Mouse (Mus musculus): ENCODE data around the gene Gpnmb. TPM values are rescaled to one million over a fixed set of nuclear protein-coding genes. Genes with fewer than 3 reads are reported as not detected.

The Gpnmb gene
- polyA plus RNA-seq, 1 experiment from 2014 or later = 0.84 TPM

DNA sequence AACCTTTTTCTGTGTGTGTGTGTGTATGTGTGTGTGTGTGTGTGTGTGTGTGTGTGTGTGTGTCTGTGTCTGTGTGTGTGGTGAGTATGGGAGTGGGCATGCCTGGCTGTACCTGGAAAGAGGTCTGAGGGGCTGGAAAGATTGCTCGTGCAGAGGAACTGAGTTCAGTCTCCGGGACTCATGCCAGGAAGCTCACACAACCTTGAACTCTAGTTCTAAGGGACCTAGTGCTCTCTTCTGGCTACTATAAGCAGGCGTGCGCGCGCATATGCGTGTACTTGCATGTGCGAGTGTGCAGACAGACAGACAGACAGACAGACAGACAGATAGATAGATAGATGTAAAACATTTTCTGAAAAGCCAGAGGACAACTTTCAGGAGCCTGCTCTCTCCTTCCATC is 79.9 kb downstream of the Gpnmb start:
- 93% methylated on average over 8 of the region's 8 CpGs for WGBS

DNA sequence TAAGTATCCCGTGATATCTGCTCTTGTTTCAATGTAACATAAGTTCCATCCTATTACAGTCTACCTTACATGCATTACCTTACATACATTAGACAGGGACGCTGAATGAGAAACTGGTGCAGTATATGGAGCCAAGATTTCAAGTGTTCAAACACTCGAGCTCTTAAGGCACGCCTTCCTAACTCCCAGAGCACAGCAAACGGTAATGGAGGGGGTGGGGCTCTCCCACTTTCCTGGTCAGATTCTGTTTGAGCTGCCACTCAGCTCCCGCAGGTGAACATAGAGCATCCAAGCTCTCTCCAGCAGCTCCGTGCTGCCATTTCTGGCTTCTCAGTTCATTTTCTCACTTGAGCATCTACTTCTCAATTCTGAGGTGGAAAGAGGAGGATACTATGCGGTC is 82.1 kb downstream of the Gpnmb start:
- ATAC-seq (replicated peaks; ENCODE audit: low FRiP score) (no peak), DNase-seq (ENCODE audit: low spot score) (no peak)
- Histone ChIP-seq H3K4me2 (no peak overlapping the region), H3K9ac (ENCODE audit: low read depth, low read length) (no peak overlapping the region), H3K27me3 (replicated peaks; ENCODE audit: control insufficient read depth, insufficient read depth, low read length) (no peaks in the 10 kb centered on the region), H3K36me3 (ENCODE audit: control insufficient read depth, insufficient read depth, low read length) (peaks cover 5% of the 10 kb centered on the region; the same call in 1 of the 2 replicates), H3K9me3 (ENCODE audit: control insufficient read depth, low read length) (no peaks in the 10 kb centered on the region), H3K27ac (ENCODE audit: low read depth, low read length) (no peak overlapping the region), H3K4me3 (ENCODE audit: low read depth, low read length) (no peak overlapping the region), H3K4me1 (replicated peaks; ENCODE audit: control insufficient read depth, insufficient read depth, low read length) (no peaks in the 10 kb centered on the region)
- 84% methylated on average over 8 of the region's 8 CpGs for WGBS

More for the DNA sequence above, 79.9 kb downstream of the Gpnmb start:
- Histone ChIP-seq H3K9me3 (ENCODE audit: control insufficient read depth, low read length) (no peaks in the 10 kb centered on the region), H3K9ac (ENCODE audit: low read depth, low read length) (no peak overlapping the region), H3K4me1 (replicated peaks; ENCODE audit: control insufficient read depth, insufficient read depth, low read length) (no peaks in the 10 kb centered on the region), H3K27me3 (replicated peaks; ENCODE audit: control insufficient read depth, insufficient read depth, low read length) (no peaks in the 10 kb centered on the region), H3K4me3 (ENCODE audit: low read depth, low read length) (no peak overlapping the region), H3K36me3 (ENCODE audit: control insufficient read depth, insufficient read depth, low read length) (peaks cover 5% of the 10 kb centered on the region; the same call in 1 of the 2 replicates), H3K27ac (ENCODE audit: low read depth, low read length) (no peak overlapping the region), H3K4me2 (no peak overlapping the region)
- DNase-seq (ENCODE audit: low spot score) = no peak
- ATAC-seq (replicated peaks; ENCODE audit: low FRiP score) = no peak

DNA sequence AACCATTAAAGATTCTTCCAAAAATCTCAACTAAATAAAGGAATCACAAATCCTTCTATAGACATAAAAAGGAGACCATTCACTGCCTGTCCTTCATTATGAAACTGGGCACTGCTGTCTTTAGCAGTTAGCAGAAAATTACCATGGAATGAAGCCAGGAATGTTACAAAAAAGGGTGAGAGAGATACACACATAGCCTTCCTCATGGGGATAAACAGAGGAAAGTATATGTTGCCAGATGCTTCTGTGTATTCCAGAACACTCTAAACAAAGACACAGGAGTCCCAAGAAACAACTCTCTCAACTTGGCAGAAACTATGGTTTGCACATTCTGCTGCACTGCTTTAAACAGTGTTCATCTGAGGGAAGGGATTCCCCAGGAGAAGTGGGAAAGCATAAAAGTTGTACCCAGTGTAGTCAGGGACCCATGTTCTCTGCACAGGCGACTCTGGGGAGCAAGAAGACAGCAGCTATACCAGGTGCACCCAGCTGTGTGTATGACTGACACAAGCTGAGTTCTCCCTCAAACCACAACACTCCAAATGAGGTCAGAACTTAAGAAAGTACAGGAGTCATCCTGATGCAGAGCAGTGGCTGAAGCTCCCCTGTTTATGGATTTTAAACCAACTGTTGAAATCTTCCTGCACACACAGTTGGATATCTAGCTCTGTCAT is 83.3 kb downstream of the Gpnmb start:
- Histone ChIP-seq H3K4me1 (replicated peaks; ENCODE audit: control insufficient read depth, insufficient read depth, low read length) (no peaks in the 10 kb centered on the region), H3K36me3 (ENCODE audit: control insufficient read depth, insufficient read depth, low read length) (peaks cover 5% of the 10 kb centered on the region; the same call in 1 of the 2 replicates), H3K27ac (ENCODE audit: low read depth, low read length) (no peak overlapping the region), H3K27me3 (replicated peaks; ENCODE audit: control insufficient read depth, insufficient read depth, low read length) (no peaks in the 10 kb centered on the region), H3K9me3 (ENCODE audit: control insufficient read depth, low read length) (no peaks in the 10 kb centered on the region), H3K9ac (ENCODE audit: low read depth, low read length) (no peak overlapping the region), H3K4me3 (ENCODE audit: low read depth, low read length) (no peak overlapping the region), H3K4me2 (no peak overlapping the region)
- DNase-seq (ENCODE audit: low spot score) = no peak
- WGBS = 71% methylated on average over 1 of the region's 1 CpGs
- no peak for ATAC-seq (replicated peaks; ENCODE audit: low FRiP score)

DNA sequence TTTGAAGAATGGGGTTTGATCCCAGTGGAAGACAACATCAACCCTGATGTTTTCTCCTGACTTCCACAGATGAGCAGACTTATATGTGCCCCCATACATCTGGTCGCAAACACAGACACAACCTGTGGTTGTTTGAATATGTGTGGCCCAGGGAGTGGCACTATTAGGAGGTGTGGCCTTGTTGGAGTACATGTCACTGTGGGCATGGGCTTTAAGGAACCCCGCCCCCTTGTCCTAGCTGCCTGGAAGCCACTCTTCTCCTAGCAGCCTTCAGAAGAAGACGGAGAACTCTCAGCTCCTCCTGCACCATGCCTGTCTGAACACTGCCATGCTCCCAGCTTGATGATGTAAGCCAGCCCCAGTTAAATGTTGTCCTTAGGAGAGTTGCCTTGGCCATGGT is 84.0 kb downstream of the Gpnmb start:
- Histone ChIP-seq H3K27ac (ENCODE audit: low read depth, low read length) (no peak overlapping the region), H3K9me3 (ENCODE audit: control insufficient read depth, low read length) (no peaks in the 10 kb centered on the region), H3K9ac (ENCODE audit: low read depth, low read length) (no peak overlapping the region), H3K4me3 (ENCODE audit: low read depth, low read length) (no peak overlapping the region), H3K36me3 (ENCODE audit: control insufficient read depth, insufficient read depth, low read length) (peaks cover 5% of the 10 kb centered on the region; the same call in 1 of the 2 replicates), H3K4me2 (no peak overlapping the region), H3K4me1 (replicated peaks; ENCODE audit: control insufficient read depth, insufficient read depth, low read length) (no peaks in the 10 kb centered on the region), H3K27me3 (replicated peaks; ENCODE audit: control insufficient read depth, insufficient read depth, low read length) (no peaks in the 10 kb centered on the region)
- DNase-seq (ENCODE audit: low spot score) = no peak
- no peak for ATAC-seq (replicated peaks; ENCODE audit: low FRiP score)
- 81% methylated on average over 3 of the region's 3 CpGs for WGBS

Other genes with a start within 250 kb of the Gpnmb start
- gene Tmem176a, start 195.6 kb upstream of the Gpnmb start, polyA plus RNA-seq (2014; fragmentation: Nextera tagmentation; extraction: Ambion mirVana) = 56.6 and 66.1 TPM in 2 replicates
- gene Tmem176b, start 195.1 kb upstream of the Gpnmb start, polyA plus RNA-seq (2014; fragmentation: Nextera tagmentation; extraction: Ambion mirVana) = 105 and 118 TPM in 2 replicates
- not detected in 2 replicates for gene Aoc1, start 163.7 kb upstream of the Gpnmb start, polyA plus RNA-seq (2014; fragmentation: Nextera tagmentation; extraction: Ambion mirVana)
- not detected in 2 replicates for gene 1600015I10Rik, start 106.7 kb upstream of the Gpnmb start, polyA plus RNA-seq (2014; fragmentation: Nextera tagmentation; extraction: Ambion mirVana)
- not detected in 2 replicates for gene Doxl2, start 61.6 kb upstream of the Gpnmb start, polyA plus RNA-seq (2014; fragmentation: Nextera tagmentation; extraction: Ambion mirVana)
- gene Svs1, start 49.7 kb upstream of the Gpnmb start, polyA plus RNA-seq (2014; fragmentation: Nextera tagmentation; extraction: Ambion mirVana) = not detected in 2 replicates
- 67.6 and 68.6 TPM in 2 replicates for gene Malsu1, start 37.2 kb downstream of the Gpnmb start, polyA plus RNA-seq (2014; fragmentation: Nextera tagmentation; extraction: Ambion mirVana)
- gene Igf2bp3, start 178.4 kb downstream of the Gpnmb start, polyA plus RNA-seq (2014; fragmentation: Nextera tagmentation; extraction: Ambion mirVana) = 57.8 and 61.5 TPM in 2 replicates
- 31.2 and 37.1 TPM in 2 replicates for gene Tra2a, start 227.5 kb downstream of the Gpnmb start, polyA plus RNA-seq (2014; fragmentation: Nextera tagmentation; extraction: Ambion mirVana)